Mouse (Mus musculus) myocyte (in vitro differentiated cells): ENCODE measurements around the gene Srgap3.

ENCODE experiments used
- MAX ChIP-seq: IDR thresholded peaks from one replicate; pipeline ENCODE4 v1.6.1; 2011; ENCODE audit warnings: low read depth, mild to moderate bottlenecking, control low read depth
- MYOD1 ChIP-seq, 3 experiments: IDR thresholded peaks; one replicate each; pipeline ENCODE4 v1.6.1; 2011; ENCODE audit warnings: control low read depth in 2 of 3, low read depth in 2 of 3, mild to moderate bottlenecking in 2 of 3, moderate library complexity in 1 of 3; ENCODE audit not compliant: insufficient read length in 2 of 3, control insufficient read depth in 1 of 3
- MYOG ChIP-seq, 3 experiments: IDR thresholded peaks; one replicate each; pipeline ENCODE4 v1.6.1; 2011; ENCODE audit warnings: control low read depth in 2 of 3, low read depth in 2 of 3, mild to moderate bottlenecking in 2 of 3; ENCODE audit not compliant: insufficient read length in 2 of 3, control insufficient read depth in 1 of 3, insufficient read depth in 1 of 3
- POLR2A ChIP-seq: IDR thresholded peaks from one replicate; pipeline ENCODE4 v1.6.1; 2011; ENCODE audit warnings: low read depth, mild to moderate bottlenecking, control low read depth, moderate library complexity; ENCODE audit not compliant: insufficient read length
- POLR2AphosphoS2 ChIP-seq: IDR thresholded peaks from one replicate; pipeline ENCODE4 v1.6.1; 2011; ENCODE audit warnings: low read depth, control low read depth; ENCODE audit not compliant: insufficient read length
- TCF12 ChIP-seq: IDR thresholded peaks from one replicate; pipeline ENCODE4 v1.6.1; 2011; ENCODE audit warnings: mild to moderate bottlenecking, control low read depth; ENCODE audit not compliant: poor library complexity, insufficient read depth, severe bottlenecking
- USF1 ChIP-seq: IDR thresholded peaks from one replicate; pipeline ENCODE4 v1.6.1; 2011; ENCODE audit warnings: low read depth, mild to moderate bottlenecking, control low read depth, moderate library complexity

DNA sequence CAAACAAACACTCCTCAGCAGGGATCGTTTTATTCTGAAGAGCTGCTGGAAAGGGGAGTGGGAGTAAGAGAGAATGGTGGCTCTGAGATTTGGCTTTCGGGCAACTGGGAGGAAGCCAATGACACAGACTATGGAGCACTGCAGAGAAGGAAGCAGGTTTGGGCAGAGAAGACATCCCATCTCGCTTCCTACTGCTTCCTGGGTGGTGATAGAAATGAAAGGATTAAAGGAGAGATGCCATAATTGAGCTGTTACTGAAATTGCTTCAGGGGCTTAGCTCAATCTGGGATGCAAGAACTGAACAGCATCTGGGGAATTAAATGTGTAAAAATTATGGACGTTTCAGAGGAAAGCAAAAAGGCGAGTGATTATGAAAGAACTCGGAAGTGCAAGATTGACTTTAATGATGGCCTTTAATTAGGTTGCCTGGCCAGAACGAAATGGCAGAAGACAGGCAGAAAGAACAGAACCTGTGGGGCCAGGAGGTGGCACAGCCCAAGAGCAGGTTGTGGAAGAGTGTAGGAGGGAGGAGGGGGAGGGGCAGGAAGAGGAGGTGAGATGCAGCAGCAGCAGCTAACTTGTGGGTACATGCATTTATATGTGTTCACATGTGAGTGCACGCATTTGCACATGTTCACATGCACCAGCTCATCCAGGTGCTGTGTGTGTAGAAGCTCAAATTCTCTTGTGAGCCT lies 126.6 kb downstream of the Srgap3 start:
- TF ChIP-seq POLR2A (no peak), MAX (no peak), MYOG (IDR thresholded peaks at IDR 0.05; ENCODE audit: control insufficient read depth in 1 of 3, insufficient read depth in 1 of 3, insufficient read length in 2 of 3, low read depth in 2 of 3) (no peak), POLR2AphosphoS2 (no peak), USF1 (no peak), TCF12 (no peak), MYOD1 (IDR thresholded peaks at IDR 0.05; ENCODE audit: control insufficient read depth in 1 of 3, insufficient read length in 2 of 3, low read depth in 2 of 3) (no peak)
